Mouse (Mus musculus): Measurements from ENCODE around the gene Ccnd3.
"Not testable (repeated sequence)": the region's sequence is repeated elsewhere in the genome, so short reads cannot be mapped to it uniquely, and the experiment has no call there.

The Ccnd3 gene

GRCm38 (mm10) chr17:47594183-47594968, 89.5 kb downstream of the Ccnd3 start:
- no peak for DNase-seq (ENCODE audit: low read depth, low spot score)

- DNase-seq (ENCODE audit: low read depth, low spot score) = no peak
These were observed 90.1 kb downstream of the Ccnd3 start for GRCm38 (mm10) chr17:47594969-47595247.

DNA sequence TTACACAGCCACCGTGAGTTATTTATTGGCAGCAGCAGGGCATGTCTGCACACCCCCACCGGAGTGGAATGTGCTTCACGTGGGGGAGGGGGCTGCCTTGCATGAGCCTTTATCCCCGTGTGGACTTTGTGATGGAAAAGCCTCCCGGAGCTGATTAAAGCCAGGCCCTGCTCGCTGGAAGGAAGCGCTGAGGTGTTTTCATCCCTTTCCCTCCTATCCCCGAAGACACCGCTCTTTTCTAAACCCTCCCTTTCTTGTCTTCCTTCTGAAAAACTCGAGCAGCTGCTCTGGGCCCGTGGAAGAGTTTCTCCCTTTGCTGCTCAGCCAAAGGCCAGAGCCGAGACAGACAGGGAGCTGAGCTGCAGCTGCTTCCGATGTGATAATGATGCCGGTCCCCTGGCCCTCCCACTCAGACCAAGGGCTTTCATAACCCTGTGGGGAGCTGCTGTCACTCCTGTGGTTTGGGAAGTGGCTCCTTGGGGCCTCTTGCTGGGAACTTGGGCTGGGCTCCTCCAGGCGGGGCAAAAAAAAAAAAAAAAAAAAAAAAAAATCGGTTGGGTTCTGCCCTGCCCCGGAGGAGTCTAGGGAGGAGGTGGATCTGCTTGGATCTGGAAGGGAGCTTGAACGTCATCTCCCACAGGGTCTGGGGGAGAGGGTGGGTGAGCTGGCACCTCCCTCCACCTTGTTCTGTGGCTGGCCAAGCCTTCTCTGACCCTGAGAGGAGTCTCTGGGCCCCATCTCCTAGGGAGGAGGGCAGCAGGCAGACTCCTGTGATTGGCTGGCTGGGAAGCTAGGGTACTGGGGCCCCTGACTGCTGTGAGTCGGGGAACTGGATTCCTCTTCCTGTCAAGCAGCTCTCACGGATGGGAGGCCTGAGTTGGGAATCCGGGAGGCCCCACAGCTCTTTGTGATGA, 90.7 kb downstream of the Ccnd3 start:
- peak; percentile 62 for DNase-seq (ENCODE audit: low read depth, low spot score)

- no peak for DNase-seq (ENCODE audit: low read depth, low spot score)
These were observed 91.4 kb downstream of the Ccnd3 start for GRCm38 (mm10) chr17:47596162-47596838.

- DNase-seq (ENCODE audit: low read depth, low spot score) = no peak
These were observed 92.0 kb downstream of the Ccnd3 start for GRCm38 (mm10) chr17:47596839-47597164.

- no peak for DNase-seq (ENCODE audit: low read depth, low spot score)
These were observed 92.4 kb downstream of the Ccnd3 start for GRCm38 (mm10) chr17:47597261-47597660.

- DNase-seq (ENCODE audit: low read depth, low spot score) = no peak
These were observed 93.2 kb downstream of the Ccnd3 start for GRCm38 (mm10) chr17:47597838-47598579.

DNA sequence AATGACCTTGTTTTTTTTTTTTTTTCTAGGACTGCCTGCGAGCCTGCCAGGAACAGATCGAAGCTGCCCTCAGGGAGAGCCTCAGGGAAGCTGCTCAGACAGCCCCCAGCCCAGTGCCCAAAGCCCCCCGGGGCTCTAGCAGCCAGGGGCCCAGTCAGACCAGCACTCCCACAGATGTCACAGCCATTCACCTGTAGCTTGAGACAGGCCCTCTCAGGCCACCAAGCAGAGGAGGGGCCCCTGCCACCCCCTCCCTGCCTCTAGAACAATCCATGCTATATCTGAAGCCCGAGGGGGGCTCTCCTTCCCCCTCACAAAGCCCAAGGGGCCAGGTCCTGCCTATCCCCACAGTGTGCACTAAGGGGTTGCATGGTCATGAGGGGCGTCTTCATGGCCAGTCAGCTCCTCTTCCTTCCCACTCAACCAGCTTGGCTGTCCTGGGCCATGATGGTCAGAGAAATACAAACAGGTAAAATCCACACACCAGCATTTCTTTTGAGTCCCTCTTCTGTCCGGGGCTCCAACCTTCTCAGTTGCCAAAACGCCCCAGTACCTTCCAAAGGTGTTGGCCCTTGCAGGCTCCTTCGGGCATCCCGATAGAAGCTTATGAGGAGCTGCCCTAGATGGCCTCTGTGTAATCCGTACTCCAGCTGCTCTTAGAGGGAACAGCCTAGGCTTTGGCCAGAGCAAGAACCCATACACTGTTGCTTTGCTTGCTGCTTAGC, 93.9 kb downstream of the Ccnd3 start:
- not testable (repeated sequence) for DNase-seq (ENCODE audit: low read depth, low spot score)

- DNase-seq (ENCODE audit: low read depth, low spot score) = no peak
These were observed 94.9 kb downstream of the Ccnd3 start for GRCm38 (mm10) chr17:47599511-47600297.

DNA sequence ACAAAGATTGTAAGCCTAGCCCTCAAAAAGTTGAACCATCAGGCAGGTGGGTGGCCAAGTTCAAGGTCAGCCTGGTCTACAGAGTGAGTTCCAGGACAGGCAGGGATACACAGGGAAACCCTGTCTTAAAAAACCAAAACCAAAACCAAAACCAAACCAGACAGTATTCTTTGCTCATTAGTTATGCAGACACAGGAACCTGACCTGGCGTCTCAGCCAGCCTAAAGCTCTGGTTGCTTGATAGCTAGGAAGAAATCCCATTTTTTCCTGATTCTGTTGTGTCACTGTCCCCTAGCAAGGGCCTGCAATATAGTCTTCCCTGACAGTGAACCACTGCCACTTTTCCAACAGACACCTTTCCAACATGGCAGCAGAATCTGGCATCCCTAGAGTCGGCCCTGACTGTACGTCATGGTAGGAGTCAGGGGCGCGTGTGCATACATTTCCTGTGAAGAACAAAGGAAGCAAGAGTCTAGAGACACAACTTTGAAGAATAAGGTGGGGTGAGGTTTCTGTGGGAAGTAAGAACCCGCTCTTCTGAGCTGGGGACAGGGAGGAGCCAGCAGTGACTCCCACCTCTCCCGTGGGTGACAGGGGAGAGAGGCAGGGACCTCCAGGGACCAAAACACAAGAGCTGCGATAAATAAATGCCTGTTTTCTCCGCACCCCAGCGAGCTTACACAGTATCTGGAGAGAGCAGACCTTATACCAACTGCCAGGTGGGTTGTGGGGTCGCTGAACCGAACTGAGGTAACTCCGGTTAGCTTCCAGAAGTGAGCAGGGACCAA, 95.9 kb downstream of the Ccnd3 start:
- DNase-seq (ENCODE audit: low read depth, low spot score) = no peak

- no peak for DNase-seq (ENCODE audit: low read depth, low spot score)
These were observed 96.5 kb downstream of the Ccnd3 start for GRCm38 (mm10) chr17:47601389-47601755.

DNA sequence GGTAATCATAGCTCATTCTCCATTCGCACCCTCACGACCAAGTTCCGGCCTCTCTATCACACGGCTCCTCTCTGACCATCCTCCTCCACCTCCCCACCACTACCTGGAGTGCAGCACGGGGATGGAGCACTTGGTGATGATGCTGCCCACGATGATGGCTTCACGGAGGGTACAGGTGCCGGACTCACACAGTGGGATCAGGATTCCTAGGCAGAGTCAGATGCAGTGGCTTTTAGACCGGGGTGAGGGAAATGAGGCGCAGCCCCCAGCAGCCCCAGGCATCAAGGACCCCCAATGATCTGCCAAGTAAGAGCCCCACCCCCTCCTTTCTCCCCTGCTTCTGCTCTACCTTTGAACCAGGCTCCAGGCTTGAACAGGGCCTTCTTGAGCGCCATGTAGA, 97.4 kb downstream of the Ccnd3 start:
- no peak for DNase-seq (ENCODE audit: low read depth, low spot score)

- no peak for DNase-seq (ENCODE audit: low read depth, low spot score)
These were observed 101.4 kb downstream of the Ccnd3 start for GRCm38 (mm10) chr17:47606220-47606619.

DNA sequence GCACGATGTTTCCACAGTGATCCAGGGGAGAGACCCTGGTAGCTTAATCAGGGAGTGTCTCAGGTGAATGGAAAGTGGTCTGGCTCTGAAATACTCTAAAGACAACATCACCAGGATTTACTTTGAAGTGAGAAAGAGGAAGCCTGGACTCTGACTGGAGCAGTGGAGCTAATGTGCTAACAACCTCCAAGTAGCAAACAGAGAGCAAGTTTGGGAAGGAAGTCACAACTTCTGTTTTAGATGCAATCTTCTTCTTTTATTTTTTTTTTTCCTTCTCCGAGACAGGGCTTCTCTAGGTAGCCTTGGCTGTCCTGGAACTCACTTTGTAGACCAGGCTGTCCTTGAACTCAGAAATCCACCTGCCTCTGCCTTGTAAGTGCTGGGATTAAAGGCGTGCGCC, 104.3 kb downstream of the Ccnd3 start:
- no peak for DNase-seq (ENCODE audit: low read depth, low spot score)

DNA sequence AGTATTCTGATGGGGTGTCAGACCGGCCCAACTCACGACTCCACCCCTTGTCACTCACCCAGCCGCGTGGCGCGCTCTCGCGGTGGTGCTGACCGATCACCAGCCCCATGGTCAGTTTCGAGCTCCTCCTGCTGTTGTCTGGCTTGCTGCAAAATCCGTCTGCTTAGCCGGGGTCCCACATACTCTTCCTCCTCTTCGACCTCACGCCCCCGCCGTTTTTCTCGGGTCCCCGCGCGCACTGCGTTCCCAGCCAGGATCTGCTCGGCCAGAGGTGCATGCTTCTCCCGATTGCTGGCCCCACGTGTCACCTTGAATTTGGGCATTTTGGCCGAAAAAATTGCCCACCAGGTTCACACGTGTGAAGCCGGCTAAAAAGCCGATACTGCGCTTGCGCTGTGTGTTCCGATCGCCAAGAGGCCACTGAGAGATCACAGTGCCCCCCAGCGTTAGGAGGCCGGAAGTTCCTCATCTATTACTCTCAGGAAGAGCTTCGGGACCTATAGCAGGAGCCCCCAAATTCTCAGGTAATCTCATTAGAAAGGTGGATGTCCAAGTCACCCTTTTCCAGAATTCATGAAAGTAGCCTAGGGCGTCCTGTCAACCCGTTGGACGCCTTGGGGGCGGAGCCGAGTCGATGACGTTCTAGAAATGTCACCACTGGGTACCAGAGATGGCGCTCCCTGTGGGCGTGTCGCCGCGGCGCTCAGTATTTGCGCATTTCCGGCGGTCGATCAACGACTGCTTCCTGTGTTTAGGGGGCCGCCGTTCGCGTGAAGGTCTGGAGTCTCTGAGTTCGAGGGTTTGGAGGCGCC, 106.2 kb downstream of the Ccnd3 start, which contains the start of the genes Bysl, Med20 and Gm20517:
TSS of gene Bysl (minus strand) at position 644 of the 812 bp plus-strand sequence.
TSS of gene Med20 (plus strand) at position 734 of the 812 bp plus-strand sequence.
TSS of gene Gm20517 (plus strand) at position 741 of the 812 bp plus-strand sequence.
- DNase-seq (ENCODE audit: low read depth, low spot score) = peak; percentile 94

- no peak for DNase-seq (ENCODE audit: low read depth, low spot score)
These were observed 106.8 kb downstream of the Ccnd3 start for GRCm38 (mm10) chr17:47611661-47611982.

- DNase-seq (ENCODE audit: low read depth, low spot score) = no peak
These were observed 109.2 kb downstream of the Ccnd3 start for GRCm38 (mm10) chr17:47614018-47614417.

DNA sequence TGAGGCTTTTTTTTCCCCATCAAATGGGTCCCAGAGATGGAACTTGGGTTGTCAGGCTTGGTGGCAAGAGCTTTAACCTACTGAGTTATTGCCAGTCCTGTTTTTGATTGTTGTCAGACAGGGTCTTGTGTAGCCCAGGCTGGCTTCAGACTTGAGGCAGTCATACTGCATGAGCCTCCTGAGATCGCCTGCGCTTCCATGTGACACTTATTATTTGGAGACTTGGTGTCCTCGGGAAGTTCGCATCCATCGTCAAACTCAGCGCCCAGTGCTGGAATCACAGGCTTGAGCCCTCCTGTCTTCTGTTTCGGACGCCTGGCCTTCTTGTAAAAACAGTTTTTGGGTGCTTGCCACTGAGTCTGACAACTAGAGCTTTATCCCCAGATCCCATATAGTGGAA, 111.3 kb downstream of the Ccnd3 start:
- DNase-seq (ENCODE audit: low read depth, low spot score) = no peak

DNA sequence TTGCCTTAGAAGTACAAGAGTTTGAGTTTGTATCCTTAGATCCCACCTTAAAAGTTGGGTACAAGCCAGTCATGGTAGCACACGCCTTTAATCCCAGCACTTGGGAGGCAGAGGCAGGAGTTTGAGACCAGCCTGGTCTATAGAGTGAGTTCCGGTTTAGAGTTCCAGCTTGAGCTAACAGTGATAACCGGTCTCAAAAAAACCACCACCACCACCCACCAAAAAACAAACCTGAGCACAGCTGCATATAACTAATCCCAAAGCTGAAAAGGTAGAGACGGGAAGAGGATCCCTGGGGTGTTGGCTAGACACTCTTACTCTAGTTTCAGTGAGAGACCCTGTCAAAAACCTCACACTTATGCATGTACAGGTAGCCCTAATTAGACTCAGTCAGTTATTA, 111.8 kb downstream of the Ccnd3 start:
- DNase-seq (ENCODE audit: low read depth, low spot score) = no peak
